Mouse (Mus musculus): Measurements from ENCODE around the gene Smok2a. TPM values are rescaled to one million over a fixed set of nuclear protein-coding genes. Genes with fewer than 3 reads are reported as not detected.

Smok2a gene
- polyA plus RNA-seq, 1 experiment = not detected

Other genes starting within 250 kb of the Smok2a start
- 50.9 and 51.3 TPM in 2 replicates for gene Wtap, start 227.0 kb upstream of the Smok2a start, polyA plus RNA-seq (2012; rRNA removed)
- gene Sod2, start 214.3 kb upstream of the Smok2a start, polyA plus RNA-seq (2012; rRNA removed) = 222 and 230 TPM in 2 replicates
- not detected in 2 replicates for gene Gpr31b, start 168.9 kb upstream of the Smok2a start, polyA plus RNA-seq (2012; rRNA removed)
- gene Tcp10b, start 160.1 kb upstream of the Smok2a start, polyA plus RNA-seq (2012; rRNA removed) = 0.57 and 0.94 TPM in 2 replicates
- gene Unc93a, start 89.4 kb upstream of the Smok2a start, polyA plus RNA-seq (2012; rRNA removed) = not detected in 2 replicates
- gene Smok2b, start 9.1 kb downstream of the Smok2a start, polyA plus RNA-seq (2012; rRNA removed) = not detected in 2 replicates
- 0.08 TPM in 1 of 2 replicates, not detected in the other for gene Tcp10c, start 133.4 kb downstream of the Smok2a start, polyA plus RNA-seq (2012; rRNA removed)

Measured in cortical plate, adult 2 months (tissue).